Comparison of ENCODE assay signal across 10 mouse cellular contexts in genomic region chr8:13740817-13741613, GRCm38 (mm10). TPM values are rescaled to one million over a fixed set of nuclear protein-coding genes. Genes with fewer than 3 reads are reported as not detected.
DNase-seq lines count a peak whose midpoint lies in the region; ATAC-seq and TF ChIP-seq lines count a peak whose summit lies in the region.
"Had no signal": no experiment of that assay in that cellular context is flagged by ENCODE, and none has a peak within 500 bp of the region (broad histone marks: within the 10 kb centered on the region; RNA-seq: fewer than 3 reads in every experiment).

No protein-coding gene starts in this region.

- H3K27me3 ChIP-seq in kidney, postnatal 0 days (ENCODE audit: insufficient read depth, low read length) = no peaks in the 10 kb centered on the region
- no peaks in the 10 kb centered on the region for H3K27me3 ChIP-seq in erythroblast, embryonic 14.5 days (ENCODE audit: control insufficient read depth)
- H3K27me3 ChIP-seq in midbrain, postnatal 0 days (ENCODE audit: insufficient read depth, low read length) = no peaks in the 10 kb centered on the region

- H3K4me1 ChIP-seq in kidney, postnatal 0 days (replicated peaks; ENCODE audit: insufficient read depth, low read length) = no peaks in the 10 kb centered on the region
- H3K4me1 ChIP-seq in erythroblast, embryonic 14.5 days (ENCODE audit: control insufficient read depth) = peaks cover 42% of the 10 kb centered on the region
- no peaks in the 10 kb centered on the region for H3K4me1 ChIP-seq in midbrain, postnatal 0 days (ENCODE audit: insufficient read depth, low read length)

- DNase-seq in gastrocnemius, adult 2 months = no peak
- no peak for DNase-seq in gastrocnemius, postnatal 25 days
- no peak for DNase-seq in kidney, postnatal 0 days (ENCODE audit: low spot score)
- DNase-seq in kidney, postnatal 36 days = no peak
- DNase-seq in midbrain, postnatal 0 days (ENCODE audit: low spot score) = no peak
- DNase-seq in retina, embryonic 14.5 days (ENCODE audit: low spot score) = no peak
- DNase-seq: forebrain, postnatal 0 days had no signal

- no peak for TF ChIP-seq CTCF in gastrocnemius, adult 2 months (IDR thresholded peaks at IDR 0.05)
- TF ChIP-seq CTCF in kidney, postnatal 0 days (IDR thresholded peaks at IDR 0.05; ENCODE audit: low read depth) = no peak
- no peak for TF ChIP-seq CTCF in midbrain, postnatal 0 days (IDR thresholded peaks at IDR 0.05)

- H3K9me3 ChIP-seq in kidney, postnatal 0 days (replicated peaks; ENCODE audit: low read length) = no peaks in the 10 kb centered on the region
- no peaks in the 10 kb centered on the region for H3K9me3 ChIP-seq in erythroblast, embryonic 14.5 days (ENCODE audit: control insufficient read depth, low read length)
- H3K9me3 ChIP-seq in midbrain, postnatal 0 days (ENCODE audit: low read length) = no peaks in the 10 kb centered on the region

- peak overlapping the region; percentile 62 for H3K27ac ChIP-seq in gastrocnemius, adult 2 months
- peak overlapping the region; percentile 80 for H3K27ac ChIP-seq in kidney, postnatal 0 days
- H3K27ac ChIP-seq in midbrain, postnatal 0 days (ENCODE audit: low read depth, low read length) = no peak overlapping the region
- H3K27ac ChIP-seq: hindbrain, postnatal 0 days had no signal

- no peaks in the 10 kb centered on the region for H3K36me3 ChIP-seq in kidney, postnatal 0 days (ENCODE audit: insufficient read depth, low read length)
- H3K36me3 ChIP-seq in erythroblast, embryonic 14.5 days (ENCODE audit: control insufficient read depth) = no peaks in the 10 kb centered on the region
- no peaks in the 10 kb centered on the region for H3K36me3 ChIP-seq in midbrain, postnatal 0 days (ENCODE audit: insufficient read depth, low read length)

- no peak overlapping the region for H3K9ac ChIP-seq in kidney, postnatal 0 days (ENCODE audit: low read depth, low read length)
- no peak overlapping the region for H3K9ac ChIP-seq in midbrain, postnatal 0 days (replicated peaks; ENCODE audit: low read length, poor library complexity, severe bottlenecking)
- H3K9ac ChIP-seq: forebrain, postnatal 0 days had no signal

- no peak for ATAC-seq in kidney, postnatal 0 days (replicated peaks; ENCODE audit: low FRiP score, low read depth)
- peak; percentile 80 for ATAC-seq in megakaryocyte progenitor cell, adult 5-6 weeks (replicated peaks; ENCODE audit: poor library complexity)
- ATAC-seq in midbrain, postnatal 0 days (ENCODE audit: low FRiP score) = no peak
- ATAC-seq: forebrain, postnatal 0 days had no signal

- no peak overlapping the region for H3K4me3 ChIP-seq in gastrocnemius, adult 2 months
- H3K4me3 ChIP-seq in kidney, postnatal 0 days (replicated peaks; ENCODE audit: low read depth, low read length) = no peak overlapping the region
- H3K4me3 ChIP-seq in erythroblast, embryonic 14.5 days (replicated peaks) = peak overlapping the region; percentile 39
- no peak overlapping the region for H3K4me3 ChIP-seq in midbrain, postnatal 0 days (ENCODE audit: low read depth, low read length)

- no peak overlapping the region for H3K4me2 ChIP-seq in kidney, postnatal 0 days (ENCODE audit: low read length)
- no peak overlapping the region for H3K4me2 ChIP-seq in midbrain, postnatal 0 days (ENCODE audit: low read depth, low read length, poor library complexity, severe bottlenecking)

- intact Hi-C loops in gastrocnemius, adult 2 months (cut with DNase I) = no loop called here

- 70% methylated on average over 7 of the region's 7 CpGs for WGBS in kidney, postnatal 0 days
- WGBS in midbrain, postnatal 0 days = 85% methylated on average over 7 of the region's 7 CpGs

RNA-seq across cellular contexts. Expression of gene Cdc16, which starts 16.5 kb away (rescaled TPM):
- 10 to 100 TPM; 26.9 to 33.7 TPM for total RNA-seq in gastrocnemius, adult 2 months (2021)
- total RNA-seq in gastrocnemius, postnatal 25 days (2021) = 10 to 100 TPM; 26.9 to 31.0 TPM
- 119 and 127 TPM in 2 replicates for polyA plus RNA-seq in kidney, postnatal 0 days (2015; fragmentation: Nextera tagmentation; extraction: Ambion mirVana)
- 1.1 and 1.4 TPM in 2 replicates for polyA plus RNA-seq in erythroblast, embryonic 14.5 days (2012)
- total RNA-seq in megakaryocyte progenitor cell, adult 5-6 weeks (2015) = 105 and 118 TPM in 2 replicates
- 62.4 and 66.8 TPM in 2 replicates for total RNA-seq in megakaryocyte progenitor cell, adult 5-6 weeks (2017)
- total RNA-seq in midbrain, postnatal 0 days (2014; rRNA removed) = 96.2 and 111 TPM in 2 replicates
- 91.5 and 92.2 TPM in 2 replicates for polyA plus RNA-seq in midbrain, postnatal 0 days (2015; fragmentation: Nextera tagmentation; extraction: Ambion mirVana)

RNA-seq across cellular contexts. Expression of gene Cfap97d2, which starts 35.3 kb away (rescaled TPM):
- total RNA-seq in gastrocnemius, adult 2 months (2021) = not detected
- total RNA-seq in gastrocnemius, postnatal 25 days (2021) = not detected
- polyA plus RNA-seq in kidney, postnatal 0 days (2015; fragmentation: Nextera tagmentation; extraction: Ambion mirVana) = not detected in 2 replicates
- not detected in 2 replicates for polyA plus RNA-seq in erythroblast, embryonic 14.5 days (2012)
- total RNA-seq in megakaryocyte progenitor cell, adult 5-6 weeks (2015) = not detected in 2 replicates
- total RNA-seq in megakaryocyte progenitor cell, adult 5-6 weeks (2017) = not detected in 2 replicates
- 0.24 and 4.9 TPM in 2 replicates for total RNA-seq in midbrain, postnatal 0 days (2014; rRNA removed)
- 1.4 and 2.8 TPM in 2 replicates for polyA plus RNA-seq in midbrain, postnatal 0 days (2015; fragmentation: Nextera tagmentation; extraction: Ambion mirVana)

RNA-seq across cellular contexts. Expression of gene Upf3a, which starts 44.4 kb away (rescaled TPM):
- 10 to 100 TPM in 1 of 2 experiments, 1 to 10 TPM in 1; 8.8 to 10.1 TPM for total RNA-seq in gastrocnemius, adult 2 months (2021)
- 1 to 10 TPM; 8.3 to 9.4 TPM for total RNA-seq in gastrocnemius, postnatal 25 days (2021)
- polyA plus RNA-seq in kidney, postnatal 0 days (2015; fragmentation: Nextera tagmentation; extraction: Ambion mirVana) = 42.8 and 43.1 TPM in 2 replicates
- 3.7 and 3.9 TPM in 2 replicates for polyA plus RNA-seq in erythroblast, embryonic 14.5 days (2012)
- 17.4 and 24.1 TPM in 2 replicates for total RNA-seq in megakaryocyte progenitor cell, adult 5-6 weeks (2015)
- total RNA-seq in megakaryocyte progenitor cell, adult 5-6 weeks (2017) = 26.0 and 26.6 TPM in 2 replicates
- 15.2 and 19.7 TPM in 2 replicates for total RNA-seq in midbrain, postnatal 0 days (2014; rRNA removed)
- polyA plus RNA-seq in midbrain, postnatal 0 days (2015; fragmentation: Nextera tagmentation; extraction: Ambion mirVana) = 44.0 and 44.6 TPM in 2 replicates
